Mouse (Mus musculus): ENCODE measurements around the gene Atp8b3. TPM values are rescaled to one million over a fixed set of nuclear protein-coding genes. Genes with fewer than 3 reads are reported as not detected.

Atp8b3 gene
- polyA plus RNA-seq (2014; fragmentation: Nextera tagmentation; extraction: Ambion mirVana) = 0.09 TPM in 1 of 2 replicates, not detected in the other

GRCm38 (mm10) chr10:80538710-80539394 lies at the start of gene Atp8b3:
Atp8b3 (minus strand) TSS chr10:80539124.
- 2% methylated on average over 30 of the region's 30 CpGs for WGBS (ENCODE audit: insufficient replicate concordance)
- no peaks in the 10 kb centered on the region for H3K9me3 ChIP-seq (replicated peaks; ENCODE audit: control insufficient read depth, low read length)
- peak within 1 kb of the TSS; percentile 59 for H3K4me2 ChIP-seq
- peaks cover 26% of the 10 kb centered on the region for H3K27me3 ChIP-seq (ENCODE audit: control insufficient read depth, insufficient read depth, low read length)
- H3K27ac ChIP-seq (ENCODE audit: low read depth, low read length) = no peak within 1 kb of the TSS
- ATAC-seq (replicated peaks; ENCODE audit: insufficient number of reproducible peaks, low FRiP score, low TSS enrichment) = peak; percentile 80
- peak within 1 kb of the TSS; percentile 29 for H3K4me3 ChIP-seq (ENCODE audit: low read depth, low read length)
- peaks cover 13% of the 10 kb centered on the region for H3K36me3 ChIP-seq (ENCODE audit: control insufficient read depth, insufficient read depth, low read length)
- H3K4me1 ChIP-seq (ENCODE audit: control insufficient read depth, insufficient read depth, low read length) = peaks cover 5% of the 10 kb centered on the region; the same call in 1 of the 2 replicates
- peak within 1 kb of the TSS; percentile 23; the same call in 1 of the 2 replicates for H3K9ac ChIP-seq (ENCODE audit: low read depth, low read length)

GRCm38 (mm10) chr10:80587305-80587657 lies 48.4 kb upstream of the Atp8b3 start:
- 41% methylated on average over 3 of the region's 4 CpGs for WGBS (ENCODE audit: insufficient replicate concordance)
- Histone ChIP-seq H3K9ac (ENCODE audit: low read depth, low read length) (peak overlapping the region; percentile 17), H3K4me1 (ENCODE audit: control insufficient read depth, insufficient read depth, low read length) (peaks cover 21% of the 10 kb centered on the region), H3K9me3 (replicated peaks; ENCODE audit: control insufficient read depth, low read length) (no peaks in the 10 kb centered on the region), H3K4me3 (ENCODE audit: low read depth, low read length) (no peak overlapping the region), H3K27ac (ENCODE audit: low read depth, low read length) (peak overlapping the region; percentile 75), H3K4me2 (peak overlapping the region; percentile 36), H3K27me3 (ENCODE audit: control insufficient read depth, insufficient read depth, low read length) (no peaks in the 10 kb centered on the region), H3K36me3 (ENCODE audit: control insufficient read depth, insufficient read depth, low read length) (peaks cover 4% of the 10 kb centered on the region)
- ATAC-seq (replicated peaks; ENCODE audit: insufficient number of reproducible peaks, low FRiP score, low TSS enrichment) = no peak

GRCm38 (mm10) chr10:80586407-80587304 lies 47.7 kb upstream of the Atp8b3 start:
- Histone ChIP-seq H3K9me3 (replicated peaks; ENCODE audit: control insufficient read depth, low read length) (no peaks in the 10 kb centered on the region), H3K27me3 (ENCODE audit: control insufficient read depth, insufficient read depth, low read length) (no peaks in the 10 kb centered on the region), H3K4me2 (peak overlapping the region; percentile 36), H3K9ac (ENCODE audit: low read depth, low read length) (peak overlapping the region; percentile 17), H3K36me3 (ENCODE audit: control insufficient read depth, insufficient read depth, low read length) (peaks cover 4% of the 10 kb centered on the region), H3K4me1 (ENCODE audit: control insufficient read depth, insufficient read depth, low read length) (peaks cover 21% of the 10 kb centered on the region), H3K4me3 (ENCODE audit: low read depth, low read length) (no peak overlapping the region; the same call in 1 of the 2 replicates), H3K27ac (ENCODE audit: low read depth, low read length) (peak overlapping the region; percentile 75)
- 90% methylated on average over 45 of the region's 51 CpGs for whole genome bisulfite sequencing (ENCODE audit: insufficient replicate concordance)
- ATAC-seq (replicated peaks; ENCODE audit: insufficient number of reproducible peaks, low FRiP score, low TSS enrichment) = no peak

- Histone ChIP-seq H3K4me2 (peak overlapping the region; percentile 27), H3K9ac (ENCODE audit: low read depth, low read length) (no peak overlapping the region), H3K27me3 (ENCODE audit: control insufficient read depth, insufficient read depth, low read length) (no peaks in the 10 kb centered on the region), H3K4me1 (ENCODE audit: control insufficient read depth, insufficient read depth, low read length) (peaks cover 21% of the 10 kb centered on the region), H3K27ac (ENCODE audit: low read depth, low read length) (no peak overlapping the region), H3K9me3 (replicated peaks; ENCODE audit: control insufficient read depth, low read length) (no peaks in the 10 kb centered on the region), H3K4me3 (ENCODE audit: low read depth, low read length) (0 out of 2 replicates have a peak overlapping the region, but pooled peaks have one; percentile 1), H3K36me3 (ENCODE audit: control insufficient read depth, insufficient read depth, low read length) (peaks cover 4% of the 10 kb centered on the region)
- 95% methylated on average over 8 of the region's 8 CpGs for WGBS (ENCODE audit: insufficient replicate concordance)
- ATAC-seq (replicated peaks; ENCODE audit: insufficient number of reproducible peaks, low FRiP score, low TSS enrichment) = no peak
Measured at GRCm38 (mm10) chr10:80585581-80585980, 46.7 kb upstream of the Atp8b3 start.

- 0 out of 2 replicates have a peak, but pooled peaks have one; percentile 16 for ATAC-seq (replicated peaks; ENCODE audit: insufficient number of reproducible peaks, low FRiP score, low TSS enrichment)
- Histone ChIP-seq H3K9ac (ENCODE audit: low read depth, low read length) (0 out of 2 replicates have a peak overlapping the region, but pooled peaks have one; percentile 16), H3K4me2 (no peak overlapping the region)
Measured at GRCm38 (mm10) chr10:80584642-80585552, 46.0 kb upstream of the Atp8b3 start.

GRCm38 (mm10) chr10:80584045-80584488 lies 45.1 kb upstream of the Atp8b3 start:
- H3K4me2 ChIP-seq = no peak overlapping the region

More at GRCm38 (mm10) chr10:80584642-80585552, 46.0 kb upstream of the Atp8b3 start:
- no peaks in the 10 kb centered on the region for H3K27me3 ChIP-seq (ENCODE audit: control insufficient read depth, insufficient read depth, low read length)
- peak overlapping the region; percentile 5; the same call in 1 of the 2 replicates for H3K4me3 ChIP-seq (ENCODE audit: low read depth, low read length)
- no peaks in the 10 kb centered on the region for H3K9me3 ChIP-seq (replicated peaks; ENCODE audit: control insufficient read depth, low read length)
- H3K27ac ChIP-seq (ENCODE audit: low read depth, low read length) = 0 out of 2 replicates have a peak overlapping the region, but pooled peaks have one; percentile 6
- WGBS (ENCODE audit: insufficient replicate concordance) = 76% methylated on average over 12 of the region's 12 CpGs
- peaks cover 21% of the 10 kb centered on the region for H3K4me1 ChIP-seq (ENCODE audit: control insufficient read depth, insufficient read depth, low read length)
- H3K36me3 ChIP-seq (ENCODE audit: control insufficient read depth, insufficient read depth, low read length) = peaks cover 4% of the 10 kb centered on the region

GRCm38 (mm10) chr10:80583047-80583446 lies 44.1 kb upstream of the Atp8b3 start:
- Histone ChIP-seq H3K4me2 (no peak overlapping the region), H3K9ac (ENCODE audit: low read depth, low read length) (no peak overlapping the region), H3K36me3 (ENCODE audit: control insufficient read depth, insufficient read depth, low read length) (peaks cover 4% of the 10 kb centered on the region), H3K27me3 (ENCODE audit: control insufficient read depth, insufficient read depth, low read length) (no peaks in the 10 kb centered on the region), H3K9me3 (replicated peaks; ENCODE audit: control insufficient read depth, low read length) (no peaks in the 10 kb centered on the region), H3K4me1 (ENCODE audit: control insufficient read depth, insufficient read depth, low read length) (peaks cover 9% of the 10 kb centered on the region), H3K27ac (ENCODE audit: low read depth, low read length) (no peak overlapping the region), H3K4me3 (ENCODE audit: low read depth, low read length) (no peak overlapping the region)
- ATAC-seq (replicated peaks; ENCODE audit: insufficient number of reproducible peaks, low FRiP score, low TSS enrichment) = no peak
- 81% methylated on average over 5 of the region's 5 CpGs for WGBS (ENCODE audit: insufficient replicate concordance)

More at GRCm38 (mm10) chr10:80584045-80584488, 45.1 kb upstream of the Atp8b3 start:
- H3K27me3 ChIP-seq (ENCODE audit: control insufficient read depth, insufficient read depth, low read length) = no peaks in the 10 kb centered on the region
- H3K36me3 ChIP-seq (ENCODE audit: control insufficient read depth, insufficient read depth, low read length) = peaks cover 4% of the 10 kb centered on the region
- no peak for ATAC-seq (replicated peaks; ENCODE audit: insufficient number of reproducible peaks, low FRiP score, low TSS enrichment)
- no peak overlapping the region for H3K27ac ChIP-seq (ENCODE audit: low read depth, low read length)
- WGBS (ENCODE audit: insufficient replicate concordance) = 52% methylated on average over 12 of the region's 12 CpGs
- no peak overlapping the region for H3K4me3 ChIP-seq (ENCODE audit: low read depth, low read length)
- H3K4me1 ChIP-seq (ENCODE audit: control insufficient read depth, insufficient read depth, low read length) = peaks cover 16% of the 10 kb centered on the region
- no peaks in the 10 kb centered on the region for H3K9me3 ChIP-seq (replicated peaks; ENCODE audit: control insufficient read depth, low read length)
- H3K9ac ChIP-seq (ENCODE audit: low read depth, low read length) = no peak overlapping the region
